Mouse (Mus musculus): ENCODE measurements around the gene P2ry12. TPM values are rescaled to one million over a fixed set of nuclear protein-coding genes. Genes with fewer than 3 reads are reported as not detected.

P2ry12 gene
- polyA plus RNA-seq, 1 experiment from 2014 or later: 3.8 TPM

- Histone ChIP-seq H3K27me3 (replicated peaks; ENCODE audit: insufficient read depth, low read length) (no peaks in the 10 kb centered on the region), H3K9ac (replicated peaks; ENCODE audit: low read depth) (no peak overlapping the region), H3K27ac (ENCODE audit: low read length) (no peak overlapping the region), H3K9me3 (ENCODE audit: low read length) (no peaks in the 10 kb centered on the region), H3K36me3 (ENCODE audit: insufficient read depth, low read length) (no peaks in the 10 kb centered on the region), H3K4me1 (ENCODE audit: insufficient read depth, low read depth, low read length) (peaks cover 7% of the 10 kb centered on the region; the same call in 1 of the 2 replicates), H3K4me2 (replicated peaks; ENCODE audit: low read depth, low read length) (no peak overlapping the region), H3K4me3 (ENCODE audit: low read depth, low read length) (no peak overlapping the region)
- ATAC-seq (no peak), DNase-seq (ENCODE audit: low spot score) (no peak)
- WGBS: 38% methylated on average over 8 of the region's 8 CpGs
- TF ChIP-seq CTCF (IDR thresholded peaks at IDR 0.05): no peak
- TF ChIP-seq EP300 (IDR thresholded peaks at IDR 0.05): no peak
Observed at GRCm38 (mm10) chr3:59210089-59210488, 52.6 kb downstream of the P2ry12 start.

GRCm38 (mm10) chr3:59208650-59209548 lies 53.8 kb downstream of the P2ry12 start:
- no peaks in the 10 kb centered on the region for H3K9me3 ChIP-seq (ENCODE audit: low read length)

GRCm38 (mm10) chr3:59205941-59206340 lies 56.7 kb downstream of the P2ry12 start:
- peaks cover 7% of the 10 kb centered on the region; the same call in 1 of the 2 replicates for H3K4me1 ChIP-seq (ENCODE audit: insufficient read depth, low read depth, low read length)
- no peaks in the 10 kb centered on the region for H3K36me3 ChIP-seq (ENCODE audit: insufficient read depth, low read length)
- no peak overlapping the region for H3K4me2 ChIP-seq (replicated peaks; ENCODE audit: low read depth, low read length)
- no peaks in the 10 kb centered on the region for H3K27me3 ChIP-seq (replicated peaks; ENCODE audit: insufficient read depth, low read length)
- DNase-seq (ENCODE audit: low spot score) (no peak), ATAC-seq (no peak)
- no peak overlapping the region for H3K4me3 ChIP-seq (ENCODE audit: low read depth, low read length)
- no peak overlapping the region for H3K27ac ChIP-seq (ENCODE audit: low read length)
- no peaks in the 10 kb centered on the region for H3K9me3 ChIP-seq (ENCODE audit: low read length)
- no peak overlapping the region for H3K9ac ChIP-seq (replicated peaks; ENCODE audit: low read depth)
- no peak for TF ChIP-seq CTCF (IDR thresholded peaks at IDR 0.05)
- no peak for TF ChIP-seq EP300 (IDR thresholded peaks at IDR 0.05)
- WGBS: 65% methylated on average over 4 of the region's 4 CpGs

More at GRCm38 (mm10) chr3:59208650-59209548, 53.8 kb downstream of the P2ry12 start:
- no peak for ATAC-seq
- Histone ChIP-seq H3K4me1 (ENCODE audit: insufficient read depth, low read depth, low read length) (peaks cover 7% of the 10 kb centered on the region; the same call in 1 of the 2 replicates), H3K27me3 (replicated peaks; ENCODE audit: insufficient read depth, low read length) (no peaks in the 10 kb centered on the region), H3K9ac (replicated peaks; ENCODE audit: low read depth) (no peak overlapping the region), H3K4me3 (ENCODE audit: low read depth, low read length) (no peak overlapping the region), H3K36me3 (ENCODE audit: insufficient read depth, low read length) (no peaks in the 10 kb centered on the region), H3K27ac (ENCODE audit: low read length) (no peak overlapping the region), H3K4me2 (replicated peaks; ENCODE audit: low read depth, low read length) (no peak overlapping the region)
- TF ChIP-seq CTCF (IDR thresholded peaks at IDR 0.05): peak; percentile 88
- peak; percentile 35; the same call in 1 of the 2 replicates for TF ChIP-seq EP300 (IDR thresholded peaks at IDR 0.05)
- 65% methylated on average over 4 of the region's 4 CpGs for WGBS
- peak; percentile 74 for DNase-seq (ENCODE audit: low spot score)

- ATAC-seq: peak; percentile 67
Observed at GRCm38 (mm10) chr3:59204719-59205503, 57.8 kb downstream of the P2ry12 start.

GRCm38 (mm10) chr3:59203802-59204520 lies 58.7 kb downstream of the P2ry12 start:
- Histone ChIP-seq H3K27me3 (replicated peaks; ENCODE audit: insufficient read depth, low read length) (no peaks in the 10 kb centered on the region), H3K27ac (ENCODE audit: low read length) (peak overlapping the region; percentile 17), H3K9ac (replicated peaks; ENCODE audit: low read depth) (no peak overlapping the region), H3K4me2 (replicated peaks; ENCODE audit: low read depth, low read length) (no peak overlapping the region), H3K4me1 (ENCODE audit: insufficient read depth, low read depth, low read length) (peaks cover 7% of the 10 kb centered on the region; the same call in 1 of the 2 replicates), H3K36me3 (ENCODE audit: insufficient read depth, low read length) (no peaks in the 10 kb centered on the region), H3K9me3 (ENCODE audit: low read length) (no peaks in the 10 kb centered on the region), H3K4me3 (ENCODE audit: low read depth, low read length) (no peak overlapping the region)
- WGBS: 52% methylated on average over 8 of the region's 8 CpGs
- TF ChIP-seq EP300 (IDR thresholded peaks at IDR 0.05) (0 out of 2 replicates have a peak, but pooled peaks have one; percentile 41), CTCF (IDR thresholded peaks at IDR 0.05) (peak; percentile 18; the same call in 1 of the 2 replicates)
- ATAC-seq: peak; percentile 90
- peak; percentile 80 for DNase-seq (ENCODE audit: low spot score)

More at GRCm38 (mm10) chr3:59204719-59205503, 57.8 kb downstream of the P2ry12 start:
- H3K27me3 ChIP-seq (replicated peaks; ENCODE audit: insufficient read depth, low read length): no peaks in the 10 kb centered on the region
- H3K4me2 ChIP-seq (replicated peaks; ENCODE audit: low read depth, low read length): no peak overlapping the region
- no peak for TF ChIP-seq CTCF (IDR thresholded peaks at IDR 0.05)
- no peak for TF ChIP-seq EP300 (IDR thresholded peaks at IDR 0.05)
- DNase-seq (ENCODE audit: low spot score): peak; percentile 90
- no peaks in the 10 kb centered on the region for H3K36me3 ChIP-seq (ENCODE audit: insufficient read depth, low read length)
- no peaks in the 10 kb centered on the region for H3K9me3 ChIP-seq (ENCODE audit: low read length)
- H3K4me3 ChIP-seq (ENCODE audit: low read depth, low read length): no peak overlapping the region
- 33% methylated on average over 11 of the region's 11 CpGs for WGBS
- H3K9ac ChIP-seq (replicated peaks; ENCODE audit: low read depth): no peak overlapping the region
- H3K4me1 ChIP-seq (ENCODE audit: insufficient read depth, low read depth, low read length): peaks cover 7% of the 10 kb centered on the region; the same call in 1 of the 2 replicates
- peak overlapping the region; percentile 38; the same call in 1 of the 2 replicates for H3K27ac ChIP-seq (ENCODE audit: low read length)
